Mouse (Mus musculus) hindbrain, postnatal 0 days (tissue): Measurements from ENCODE around the gene Aco1. TPM values are rescaled to one million over a fixed set of nuclear protein-coding genes. Genes with fewer than 3 reads are reported as not detected.

Source experiments
- ATAC-seq: fragments of 200-750 bp; cut with Nextera tagmentation; 2 replicates; pipeline ENCODE4 v1.8.0; 2017; ENCODE audit warnings: mild to moderate bottlenecking, moderate TSS enrichment, moderate library complexity
- DNase-seq: peaks from one replicate; pipeline ENCODE4 v3.0.0-alpha.2; 2015; ENCODE audit warnings: low spot score
- H3K27ac ChIP-seq: fragments of 300-500 bp; sonication (generic); 2 replicates; pipeline ENCODE4 v1.5.1; 2014; ENCODE audit warnings: mild to moderate bottlenecking
- H3K27me3 ChIP-seq: fragments of 300-500 bp; sonication (generic); 2 replicates; pipeline ENCODE4 v1.6.1; 2014; ENCODE audit warnings: low read length, mixed read lengths; ENCODE audit not compliant: insufficient read depth
- H3K36me3 ChIP-seq: fragments of 300-500 bp; sonication (generic); 2 replicates; pipeline ENCODE4 v1.6.1; 2014; ENCODE audit warnings: low read length, mixed read lengths; ENCODE audit not compliant: insufficient read depth
- H3K4me1 ChIP-seq: fragments of 300-500 bp; sonication (generic); 2 replicates; pipeline ENCODE4 v1.6.1; 2014; ENCODE audit warnings: antibody characterized with exemption, low read length, mixed read lengths; ENCODE audit not compliant: insufficient read depth
- H3K4me2 ChIP-seq: fragments of 300-500 bp; sonication (generic); 2 replicates; pipeline ENCODE4 v1.6.1; 2014; ENCODE audit warnings: low read depth, mild to moderate bottlenecking, low read length, moderate library complexity, mixed read lengths
- H3K4me3 ChIP-seq: fragments of 300-500 bp; sonication (generic); 2 replicates; pipeline ENCODE4 v1.5.1; 2014; ENCODE audit warnings: low read length
- H3K9ac ChIP-seq: fragments of 300-500 bp; sonication (generic); replicated peaks from 2 replicates; pipeline ENCODE4 v1.6.1; 2014; ENCODE audit warnings: mild to moderate bottlenecking, low read length, moderate library complexity, mixed read lengths
- H3K9me3 ChIP-seq: fragments of 300-500 bp; sonication (generic); 2 replicates; pipeline ENCODE4 v1.6.1; 2016; ENCODE audit warnings: low read length, mixed read lengths
- CTCF ChIP-seq: IDR thresholded peaks from 2 replicates; pipeline ENCODE4 v1.5.1; 2016; ENCODE audit warnings: antibody characterized with exemption, control low read depth, low read depth
- WGBS: fragments of 180-500 bp; shearing (Covaris S2); extraction: QIAGEN DNeasy Blood & Tissue Kit; methylation state at CpG from one replicate; pipeline ENCODE4 v1.1.7; 2014; 5-methylcytosine and 5-hydroxymethylcytosine counted together
- polyA plus RNA-seq: library from polyadenylated mRNA; unstranded; fragments of >200 nt; fragmentation: Nextera tagmentation; extraction: Ambion mirVana; gene quantifications from 2 replicates; pipeline ENCODE4 v1.2.1, GENCODE M21; 2015
- total RNA-seq: library from RNA; depleted of rRNA; stranded (reverse); fragments of >200 nt; gene quantifications from 2 replicates; pipeline ENCODE4 v1.2.3, GENCODE M21; 2014

Aco1 gene
- total and polyA plus RNA-seq, 2 experiments from 2014 or later = 38.3 to 57.0 TPM

- TF ChIP-seq CTCF = peak; percentile 84
- H3K27ac ChIP-seq = no peak overlapping the region
- no peak overlapping the region for H3K4me3 ChIP-seq
- 15% methylated on average over 8 of the region's 9 CpGs for WGBS
- no peaks in the 10 kb centered on the region for H3K9me3 ChIP-seq
- no peak overlapping the region for H3K4me2 ChIP-seq
- DNase-seq (peak; percentile 89), ATAC-seq (peak; percentile 55)
- no peak overlapping the region for H3K9ac ChIP-seq
- H3K4me1 ChIP-seq = no peaks in the 10 kb centered on the region
- no peaks in the 10 kb centered on the region for H3K27me3 ChIP-seq
- H3K36me3 ChIP-seq = no peaks in the 10 kb centered on the region
Observed at GRCm38 (mm10) chr4:40134468-40135102, 8.3 kb upstream of the Aco1 start.

GRCm38 (mm10) chr4:40136519-40136918 lies 6.4 kb upstream of the Aco1 start:
- no peak overlapping the region for H3K9ac ChIP-seq
- no peak overlapping the region for H3K27ac ChIP-seq
- H3K4me3 ChIP-seq = no peak overlapping the region
- 80% methylated on average over 4 of the region's 4 CpGs for WGBS
- ATAC-seq = no peak
- TF ChIP-seq CTCF = no peak
- no peaks in the 10 kb centered on the region for H3K36me3 ChIP-seq
- no peaks in the 10 kb centered on the region for H3K9me3 ChIP-seq
- peak; percentile 20 for DNase-seq
- H3K27me3 ChIP-seq = no peaks in the 10 kb centered on the region
- no peak overlapping the region for H3K4me2 ChIP-seq
- H3K4me1 ChIP-seq = no peaks in the 10 kb centered on the region

GRCm38 (mm10) chr4:40139663-40140255 lies 3.1 kb upstream of the Aco1 start:
- no peak for TF ChIP-seq CTCF
- Histone ChIP-seq H3K9ac (no peak overlapping the region), H3K36me3 (no peaks in the 10 kb centered on the region), H3K27ac (no peak overlapping the region), H3K4me2 (no peak overlapping the region), H3K4me1 (0 out of 2 replicates have a peak, but pooled peaks cover 8% of the 10 kb centered on the region), H3K4me3 (no peak overlapping the region), H3K9me3 (no peaks in the 10 kb centered on the region), H3K27me3 (no peaks in the 10 kb centered on the region)
- DNase-seq = no peak
- 81% methylated on average over 3 of the region's 3 CpGs for WGBS
- ATAC-seq = no peak

GRCm38 (mm10) chr4:40143533-40143871 lies 621 bp downstream of the Aco1 start:
- peak overlapping the region; percentile 90 for H3K4me3 ChIP-seq
- DNase-seq = peak; percentile 61
- H3K9ac ChIP-seq = peak overlapping the region; percentile 92
- H3K4me2 ChIP-seq = peak overlapping the region; percentile 77
- no peaks in the 10 kb centered on the region for H3K27me3 ChIP-seq
- TF ChIP-seq CTCF = no peak
- 0 out of 2 replicates have a peak, but pooled peaks cover 8% of the 10 kb centered on the region for H3K4me1 ChIP-seq
- H3K27ac ChIP-seq = peak overlapping the region; percentile 95
- H3K9me3 ChIP-seq = no peaks in the 10 kb centered on the region
- 0% methylated on average over 27 of the region's 27 CpGs for WGBS
- ATAC-seq = no peak; the same call in 1 of the 2 replicates
- no peaks in the 10 kb centered on the region for H3K36me3 ChIP-seq

- Histone ChIP-seq H3K4me1 (0 out of 2 replicates have a peak, but pooled peaks cover 8% of the 10 kb centered on the region), H3K27me3 (no peaks in the 10 kb centered on the region), H3K9ac (peak overlapping the region; percentile 92), H3K27ac (no peak overlapping the region), H3K9me3 (no peaks in the 10 kb centered on the region), H3K4me3 (peak overlapping the region; percentile 90), H3K4me2 (peak overlapping the region; percentile 77), H3K36me3 (no peaks in the 10 kb centered on the region)
- ATAC-seq (no peak), DNase-seq (no peak)
- TF ChIP-seq CTCF = no peak
- WGBS = 9% methylated on average over 1 of the region's 1 CpGs
Observed at GRCm38 (mm10) chr4:40144543-40144942, 1.7 kb downstream of the Aco1 start.

GRCm38 (mm10) chr4:40144981-40145380 lies 2.1 kb downstream of the Aco1 start:
- no peaks in the 10 kb centered on the region for H3K36me3 ChIP-seq
- WGBS = 75% methylated on average over 3 of the region's 3 CpGs
- no peak overlapping the region for H3K9ac ChIP-seq
- no peak for TF ChIP-seq CTCF
- ATAC-seq (no peak), DNase-seq (no peak)
- no peaks in the 10 kb centered on the region for H3K27me3 ChIP-seq
- H3K27ac ChIP-seq = no peak overlapping the region
- no peaks in the 10 kb centered on the region for H3K9me3 ChIP-seq
- H3K4me2 ChIP-seq = peak overlapping the region; percentile 77
- 0 out of 2 replicates have a peak, but pooled peaks cover 8% of the 10 kb centered on the region for H3K4me1 ChIP-seq
- no peak overlapping the region for H3K4me3 ChIP-seq

GRCm38 (mm10) chr4:40148281-40148680 lies 5.4 kb downstream of the Aco1 start:
- no peak overlapping the region for H3K4me2 ChIP-seq
- no peak overlapping the region for H3K27ac ChIP-seq
- H3K4me1 ChIP-seq = 0 out of 2 replicates have a peak, but pooled peaks cover 8% of the 10 kb centered on the region
- ATAC-seq (no peak), DNase-seq (no peak)
- H3K36me3 ChIP-seq = no peaks in the 10 kb centered on the region
- no peaks in the 10 kb centered on the region for H3K27me3 ChIP-seq
- H3K9ac ChIP-seq = no peak overlapping the region
- 93% methylated on average over 5 of the region's 5 CpGs for WGBS
- no peaks in the 10 kb centered on the region for H3K9me3 ChIP-seq
- TF ChIP-seq CTCF = no peak
- H3K4me3 ChIP-seq = no peak overlapping the region
